Mouse (Mus musculus): ENCODE measurements around the gene Gm10719.
"Not testable (repeated sequence)": the region's sequence is repeated elsewhere in the genome, so short reads cannot be mapped to it uniquely, and the experiment has no call there.

The Gm10719 gene

GRCm38 (mm10) chr9:3017108-3017507 is at the start of gene Gm10719:
Gene Gm10719, plus strand, starts transcription at chr9:3017408.
- DNase-seq (ENCODE audit: low read depth in 2 of 2, low spot score in 2 of 2): not testable (repeated sequence)

- peak; percentile 49 to 54 for DNase-seq (ENCODE audit: low read depth in 2 of 2, low spot score in 2 of 2)
Measured at GRCm38 (mm10) chr9:3000445-3000972, 16.7 kb upstream of the Gm10719 start, which contains the start of gene Gm10722. Gene Gm10722, plus strand, starts transcription at chr9:3000922.

- peak; percentile 51 to 66 for DNase-seq (ENCODE audit: low read depth in 2 of 2, low spot score in 2 of 2)
Measured at GRCm38 (mm10) chr9:3001006-3001405, 16.2 kb upstream of the Gm10719 start.

- DNase-seq (ENCODE audit: low read depth in 2 of 2, low spot score in 2 of 2): peak; percentile 100
Measured at GRCm38 (mm10) chr9:3001948-3002659, 15.1 kb upstream of the Gm10719 start.

- not testable (repeated sequence) for DNase-seq (ENCODE audit: low read depth in 2 of 2, low spot score in 2 of 2)
Measured at GRCm38 (mm10) chr9:3002794-3003396, 14.3 kb upstream of the Gm10719 start, which contains the start of gene Gm11168. Gene Gm11168, plus strand, starts transcription at chr9:3003346.

- not testable (repeated sequence) for DNase-seq (ENCODE audit: low read depth in 2 of 2, low spot score in 2 of 2)
Measured at GRCm38 (mm10) chr9:3006179-3006578, 11.0 kb upstream of the Gm10719 start.

- peak; percentile 100 for DNase-seq (ENCODE audit: low read depth in 2 of 2, low spot score in 2 of 2)
Measured at GRCm38 (mm10) chr9:3006636-3007035, 10.6 kb upstream of the Gm10719 start.

- not testable (repeated sequence) for DNase-seq (ENCODE audit: low read depth in 2 of 2, low spot score in 2 of 2)
Measured at GRCm38 (mm10) chr9:3007272-3007671, 9.9 kb upstream of the Gm10719 start.

GRCm38 (mm10) chr9:3009331-3009730 is 7.9 kb upstream of the Gm10719 start:
- DNase-seq (ENCODE audit: low read depth in 2 of 2, low spot score in 2 of 2): not testable (repeated sequence)

- DNase-seq (ENCODE audit: low read depth in 2 of 2, low spot score in 2 of 2): not testable (repeated sequence)
Measured at GRCm38 (mm10) chr9:3012054-3012621, 5.1 kb upstream of the Gm10719 start.

GRCm38 (mm10) chr9:3012733-3013279 is 4.4 kb upstream of the Gm10719 start, which contains the start of gene Gm10721:
Gene Gm10721, plus strand, starts transcription at chr9:3013140.
- DNase-seq (ENCODE audit: low read depth in 2 of 2, low spot score in 2 of 2): not testable (repeated sequence)

- not testable (repeated sequence) for DNase-seq (ENCODE audit: low read depth in 2 of 2, low spot score in 2 of 2)
Measured at GRCm38 (mm10) chr9:3015354-3015753, 1.9 kb upstream of the Gm10719 start, which contains the start of gene Gm10720. Gene Gm10720, plus strand, starts transcription at chr9:3015654.

- DNase-seq (ENCODE audit: low read depth in 2 of 2, low spot score in 2 of 2): not testable (repeated sequence)
Measured at GRCm38 (mm10) chr9:3015896-3016295, 1.3 kb upstream of the Gm10719 start.

GRCm38 (mm10) chr9:3018944-3019343 is 1.7 kb downstream of the Gm10719 start:
- DNase-seq (ENCODE audit: low read depth in 2 of 2, low spot score in 2 of 2): peak in 1 of 2 experiments; percentile 100

GRCm38 (mm10) chr9:3019835-3020727 is 2.9 kb downstream of the Gm10719 start:
- DNase-seq (ENCODE audit: low read depth in 2 of 2, low spot score in 2 of 2): peak; percentile 69 to 86

GRCm38 (mm10) chr9:3022316-3023008 is 5.3 kb downstream of the Gm10719 start:
- DNase-seq (ENCODE audit: low read depth in 2 of 2, low spot score in 2 of 2): peak; percentile 90 to 92

GRCm38 (mm10) chr9:3023312-3023984 is 6.2 kb downstream of the Gm10719 start, which contains the start of gene Gm10718:
Gene Gm10718, plus strand, starts transcription at chr9:3023547.
- DNase-seq (ENCODE audit: low read depth in 2 of 2, low spot score in 2 of 2): peak; percentile 80 to 82

GRCm38 (mm10) chr9:3023985-3024648 is 6.9 kb downstream of the Gm10719 start:
- peak; percentile 100 for DNase-seq (ENCODE audit: low read depth in 2 of 2, low spot score in 2 of 2)
